Comparison of ENCODE assay signal across 8 mouse cellular contexts in the genomic region with DNA sequence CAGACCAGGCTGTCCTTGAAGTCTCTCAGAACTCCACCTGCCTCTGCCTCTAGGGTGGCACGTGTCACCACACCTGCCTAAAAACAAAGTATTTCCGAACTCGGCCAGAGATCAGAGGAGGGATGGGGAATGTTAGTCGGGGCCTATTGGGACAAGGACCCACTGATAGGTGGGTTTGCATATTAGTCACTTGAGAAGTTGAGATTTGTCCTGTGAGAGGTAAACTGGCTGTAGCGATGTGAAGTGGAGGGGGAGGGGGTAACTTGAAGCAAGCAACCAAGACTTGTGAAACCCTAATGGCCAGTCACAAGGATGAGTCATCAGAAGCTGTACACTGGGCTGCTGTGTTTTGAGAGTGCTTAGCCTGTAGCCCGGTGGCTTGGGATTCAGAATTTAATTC. TPM values are rescaled to one million over a fixed set of nuclear protein-coding genes. Genes with fewer than 3 reads are reported as not detected.
DNase-seq lines count a peak whose midpoint lies in the region; ATAC-seq and TF ChIP-seq lines count a peak whose summit lies in the region.

No protein-coding gene starts in this region.

- H3K9me3 ChIP-seq in kidney, embryonic 14.5 days (ENCODE audit: control insufficient read depth, low read length), result no peaks in the 10 kb centered on the region

- peaks cover 10% of the 10 kb centered on the region for H3K4me1 ChIP-seq in kidney, embryonic 14.5 days (ENCODE audit: control insufficient read depth, insufficient read depth, low read length)

- peaks cover 13% of the 10 kb centered on the region for H3K36me3 ChIP-seq in kidney, embryonic 14.5 days (ENCODE audit: control insufficient read depth, insufficient read depth, low read length)
- H3K36me3 ChIP-seq in splenic B cell, adult 2 months (ENCODE audit: control insufficient read depth, insufficient read depth, low read length, poor library complexity, severe bottlenecking), result no peaks in the 10 kb centered on the region

- H3K27ac ChIP-seq in layer of hippocampus, adult 2 months, result peak overlapping the region; percentile 98
- no peak overlapping the region; the same call in 1 of the 2 replicates for H3K27ac ChIP-seq in kidney, embryonic 14.5 days (ENCODE audit: low read depth, low read length)

- no peaks in the 10 kb centered on the region for H3K27me3 ChIP-seq in kidney, embryonic 14.5 days (ENCODE audit: control insufficient read depth, insufficient read depth, low read length)
- H3K27me3 ChIP-seq in splenic B cell, adult 2 months (ENCODE audit: control insufficient read depth, insufficient read depth, low read length, poor library complexity, severe bottlenecking), result no peaks in the 10 kb centered on the region

- H3K9ac ChIP-seq in kidney, embryonic 14.5 days (ENCODE audit: low read depth, low read length), result peak overlapping the region; percentile 95; the same call in 1 of the 2 replicates

- DNase-seq in layer of hippocampus, adult 2 months (ENCODE audit: low spot score in 2 of 2), result no peak
- DNase-seq in layer of hippocampus, adult 18-20 months (ENCODE audit: low spot score in 2 of 2), result no peak
- peak; percentile 61 for DNase-seq in c-Kit-positive CD71-positive TER-119-positive erythroid progenitor cells, embryonic 14.5 days (ENCODE audit: low spot score)
- peak; percentile 28 for DNase-seq in heart, adult 8-10 months (ENCODE audit: low spot score)
- peak; percentile 51 for DNase-seq in lung, postnatal 14 days
- peak; percentile 38 for DNase-seq in splenic B cell, adult 2 months (ENCODE audit: low read depth, low spot score)
- no peak for DNase-seq in right cerebral cortex, adult 18-20 months

- no peak for TF ChIP-seq CTCF in layer of hippocampus, adult 2 months (conservative IDR thresholded peaks at IDR 0.05)

- 10% methylated on average over 6 of the region's 6 CpGs for WGBS in kidney, embryonic 14.5 days

- H3K4me3 ChIP-seq in layer of hippocampus, adult 2 months, result peak overlapping the region; percentile 92
- H3K4me3 ChIP-seq in kidney, embryonic 14.5 days (ENCODE audit: low read length), result peak overlapping the region; percentile 94

- peak overlapping the region; percentile 82 for H3K4me2 ChIP-seq in kidney, embryonic 14.5 days (replicated peaks; ENCODE audit: low read depth, low read length)

- no peak; the same call in 1 of the 2 replicates for ATAC-seq in kidney, embryonic 14.5 days (ENCODE audit: low FRiP score, low TSS enrichment)

RNA-seq across cellular contexts. Expression of a gene that starts 1.5 kb away (rescaled TPM):
- total RNA-seq in layer of hippocampus, adult 2 months (2021), result under 1 TPM in 1 of 2 experiments, not detected in 1; 0.44 TPM
- total RNA-seq in layer of hippocampus, adult 18-20 months (2021), result not detected
- total RNA-seq in heart, adult 8-10 months (2022), result under 1 TPM in 2 of 4 experiments, not detected in 2; 0.38 to 0.50 TPM
- 0.69 and 0.99 TPM in 2 replicates for polyA plus RNA-seq in kidney, embryonic 14.5 days (2014; fragmentation: Nextera tagmentation; extraction: Ambion mirVana)

RNA-seq across cellular contexts. Expression of a gene that starts 2.8 kb away (rescaled TPM):
- 100 to 1,000 TPM; 113 to 130 TPM for total RNA-seq in layer of hippocampus, adult 2 months (2021)
- total RNA-seq in layer of hippocampus, adult 18-20 months (2021), result 100 to 1,000 TPM; 120 to 127 TPM
- total RNA-seq in heart, adult 8-10 months (2022), result 10 to 100 TPM; 28.6 to 47.2 (median 37.7) TPM
- polyA plus RNA-seq in kidney, embryonic 14.5 days (2014; fragmentation: Nextera tagmentation; extraction: Ambion mirVana), result 102 and 127 TPM in 2 replicates

RNA-seq across cellular contexts. Expression of a gene that starts 25.4 kb away (rescaled TPM):
- 1 to 10 TPM; 5.3 to 6.7 TPM for total RNA-seq in layer of hippocampus, adult 2 months (2021)
- total RNA-seq in layer of hippocampus, adult 18-20 months (2021), result 1 to 10 TPM; 5.5 to 8.8 TPM
- total RNA-seq in heart, adult 8-10 months (2022), result 1 to 10 TPM; 1.4 to 3.2 (median 1.9) TPM
- 8.6 and 12.3 TPM in 2 replicates for polyA plus RNA-seq in kidney, embryonic 14.5 days (2014; fragmentation: Nextera tagmentation; extraction: Ambion mirVana)

RNA-seq across cellular contexts. Expression of a gene that starts 44.1 kb away (rescaled TPM):
- not detected for total RNA-seq in layer of hippocampus, adult 2 months (2021)
- not detected for total RNA-seq in layer of hippocampus, adult 18-20 months (2021)
- total RNA-seq in heart, adult 8-10 months (2022), result not detected
- polyA plus RNA-seq in kidney, embryonic 14.5 days (2014; fragmentation: Nextera tagmentation; extraction: Ambion mirVana), result not detected in 2 replicates

Comparison
In these comparisons a context has a peak if more than half of its experiments do, and no peak if none do; other contexts are left out.
1. DNase-seq: peak in c-Kit-positive CD71-positive TER-119-positive erythroid progenitor cells, embryonic 14.5 days (single experiment), heart, adult 8-10 months (single experiment), lung, postnatal 14 days (single experiment) and splenic B cell, adult 2 months (single experiment); none in layer of hippocampus, adult 2 months (0 of 2), layer of hippocampus, adult 18-20 months (0 of 2) and right cerebral cortex, adult 18-20 months (single experiment).